Comparison of ENCODE assay signal across 24 mouse cellular contexts in the genomic region with DNA sequence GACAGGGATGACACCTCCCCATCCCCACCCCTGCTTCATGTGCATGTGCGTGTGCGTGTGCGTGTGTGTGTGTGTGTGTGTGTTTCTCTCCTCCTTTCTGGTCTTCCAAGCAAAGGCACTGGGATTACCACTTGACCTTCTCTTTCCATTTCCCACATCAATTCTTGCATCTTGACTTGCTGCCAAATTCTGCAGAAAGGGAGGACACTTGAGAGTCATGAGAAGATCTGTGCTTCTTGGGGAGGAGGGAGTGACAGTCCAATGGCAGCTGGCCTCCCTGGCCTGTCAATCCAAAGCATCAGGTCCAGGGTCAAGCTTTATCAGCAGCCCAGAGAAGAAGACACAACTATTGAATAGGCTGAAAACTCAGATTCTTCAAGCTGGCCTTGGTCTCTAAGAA.
"Had no signal": no experiment of that assay in that cellular context is flagged by ENCODE, and none has a peak within 500 bp of the region (broad histone marks: within the 10 kb centered on the region; RNA-seq: fewer than 3 reads in every experiment).

No protein-coding gene starts in this region.

- H3K9ac ChIP-seq: heart, embryonic 12.5 days; hindbrain, embryonic 13.5 days; hindbrain, embryonic 15.5 days; kidney, embryonic 15.5 days; limb, embryonic 13.5 days; limb, embryonic 15.5 days; liver, embryonic 12.5 days had no signal

- H3K9me3 ChIP-seq: heart, embryonic 10.5 days; hindbrain, embryonic 13.5 days; hindbrain, embryonic 15.5 days; kidney, embryonic 15.5 days; limb, embryonic 15.5 days; liver, embryonic 12.5 days had no signal

- H3K4me2 ChIP-seq: heart, embryonic 12.5 days; hindbrain, embryonic 13.5 days; hindbrain, embryonic 15.5 days; kidney, embryonic 15.5 days; limb, embryonic 13.5 days; limb, embryonic 15.5 days; liver, embryonic 12.5 days had no signal

- H3K27me3 ChIP-seq: heart, embryonic 12.5 days; hindbrain, embryonic 13.5 days; hindbrain, embryonic 15.5 days; kidney, embryonic 15.5 days; limb, embryonic 13.5 days; limb, embryonic 15.5 days; liver, embryonic 12.5 days had no signal

- ATAC-seq: hindbrain, postnatal 0 days; intestine, embryonic 16.5 days; liver, embryonic 12.5 days had no signal

- H3K27ac ChIP-seq: gastrocnemius, adult 2 months; heart, embryonic 10.5 days; hindbrain, embryonic 13.5 days; hindbrain, embryonic 15.5 days; hindbrain, postnatal 0 days; kidney, embryonic 15.5 days; kidney, postnatal 0 days; limb, embryonic 13.5 days; limb, embryonic 15.5 days; liver, embryonic 12.5 days had no signal

- H3K4me3 ChIP-seq: gastrocnemius, adult 2 months; heart, embryonic 10.5 days; heart, embryonic 12.5 days; hindbrain, embryonic 13.5 days; hindbrain, embryonic 15.5 days; kidney, embryonic 15.5 days; limb, embryonic 13.5 days; limb, embryonic 15.5 days; liver, embryonic 12.5 days had no signal

- DNase-seq: gastrocnemius, adult 2 months; gastrocnemius, postnatal 10 days; gastrocnemius, postnatal 25 days; heart, adult 18-20 months; heart, postnatal 10 days; kidney, adult 11 months; kidney, adult 2 months; kidney, adult 9 months; kidney, postnatal 14 days; kidney, postnatal 36 days; layer of hippocampus, adult 9-11 months; layer of hippocampus, postnatal 36 days; left cerebral cortex, postnatal 4 days had no signal

- H3K4me1 ChIP-seq: heart, embryonic 12.5 days; hindbrain, embryonic 15.5 days; liver, embryonic 12.5 days had no signal

- H3K36me3 ChIP-seq: heart, embryonic 10.5 days; heart, embryonic 12.5 days; hindbrain, embryonic 13.5 days; hindbrain, embryonic 15.5 days; kidney, embryonic 15.5 days; limb, embryonic 13.5 days; limb, embryonic 15.5 days; liver, embryonic 12.5 days had no signal
